Mouse (Mus musculus) cortical plate, adult 2 months (tissue): Measurements from ENCODE around the gene Ugt2a3. TPM values are rescaled to one million over a fixed set of nuclear protein-coding genes. Genes with fewer than 3 reads are reported as not detected.
"Not testable (repeated sequence)": the region's sequence is repeated elsewhere in the genome, so short reads cannot be mapped to it uniquely, and the experiment has no call there.

ENCODE experiments used
- H3K27ac ChIP-seq: fragments of 200-500 bp; 2 replicates; pipeline ENCODE4 v1.5.1; 2012; ENCODE audit warnings: low read length, control low read depth, inconsistent platforms; ENCODE audit not compliant: insufficient read depth
- H3K4me1 ChIP-seq: fragments of 200-500 bp; 2 replicates; pipeline ENCODE4 v1.6.1; 2011; ENCODE audit warnings: low read length; ENCODE audit not compliant: control insufficient read depth, insufficient read depth
- H3K4me3 ChIP-seq: fragments of 200-500 bp; 2 replicates; pipeline ENCODE4 v1.5.1; 2011; ENCODE audit warnings: mild to moderate bottlenecking, low read length, control low read depth; ENCODE audit not compliant: insufficient read depth
- CTCF ChIP-seq: fragments of 200-500 bp; IDR thresholded peaks from 2 replicates; pipeline ENCODE4 v1.5.1; 2011; ENCODE audit warnings: mild to moderate bottlenecking, control low read depth, low read length; ENCODE audit not compliant: insufficient read depth; ENCODE audit errors: extremely low read depth
- POLR2A ChIP-seq: fragments of 200-500 bp; IDR thresholded peaks from 2 replicates; pipeline ENCODE4 v1.6.1; 2011; ENCODE audit warnings: mild to moderate bottlenecking, low read length, control low read depth; ENCODE audit not compliant: insufficient read depth; ENCODE audit errors: extremely low read depth
- polyA plus RNA-seq: library from polyadenylated mRNA; depleted of rRNA; stranded (reverse); fragments of >200 nt; gene quantifications from 2 replicates; pipeline ENCODE4 v1.2.3, GENCODE M21; 2012; rRNA removed

The Ugt2a3 gene
- polyA plus RNA-seq, 1 experiment: not detected

GRCm38 (mm10) chr5:87335199-87335598 is 1.8 kb downstream of the Ugt2a3 start:
- Histone ChIP-seq H3K4me3 (no peak overlapping the region), H3K27ac (no peak overlapping the region), H3K4me1 (no peaks in the 10 kb centered on the region)
- TF ChIP-seq POLR2A (no peak), CTCF (no peak)

GRCm38 (mm10) chr5:87333584-87333983 is 3.4 kb downstream of the Ugt2a3 start:
- TF ChIP-seq POLR2A (no peak), CTCF (no peak)
- H3K4me1 ChIP-seq: no peaks in the 10 kb centered on the region

GRCm38 (mm10) chr5:87311392-87311791 is 25.6 kb downstream of the Ugt2a3 start:
- Histone ChIP-seq H3K27ac (no peak overlapping the region), H3K4me1 (no peaks in the 10 kb centered on the region), H3K4me3 (no peak overlapping the region)
- TF ChIP-seq CTCF (no peak), POLR2A (no peak)

More at GRCm38 (mm10) chr5:87333584-87333983, 3.4 kb downstream of the Ugt2a3 start:
- no peak overlapping the region for H3K4me3 ChIP-seq
- no peak overlapping the region for H3K27ac ChIP-seq

GRCm38 (mm10) chr5:87286180-87286579 is 50.8 kb downstream of the Ugt2a3 start:
- not testable (repeated sequence) for H3K4me3 ChIP-seq, H3K4me1 ChIP-seq, H3K27ac ChIP-seq

GRCm38 (mm10) chr5:87275986-87276385 is 61.0 kb downstream of the Ugt2a3 start:
- not testable (repeated sequence) for H3K4me3 ChIP-seq, H3K27ac ChIP-seq, H3K4me1 ChIP-seq

GRCm38 (mm10) chr5:87275581-87275980 is 61.4 kb downstream of the Ugt2a3 start:
- no peak for TF ChIP-seq POLR2A
- TF ChIP-seq CTCF: no peak
- no peak overlapping the region for H3K27ac ChIP-seq

More at GRCm38 (mm10) chr5:87275581-87275980, 61.4 kb downstream of the Ugt2a3 start:
- no peak overlapping the region for H3K4me3 ChIP-seq
- no peaks in the 10 kb centered on the region for H3K4me1 ChIP-seq

Other genes starting within 250 kb of the Ugt2a3 start
- not detected in 2 replicates for gene Ugt2b36, start 244.6 kb downstream of the Ugt2a3 start, polyA plus RNA-seq
- gene Ugt2b5, start 196.9 kb downstream of the Ugt2a3 start, polyA plus RNA-seq: not detected in 2 replicates
- gene Ugt2b37, start 82.4 kb downstream of the Ugt2a3 start, polyA plus RNA-seq: not detected in 2 replicates
- not detected in 2 replicates for gene Ugt2b38, start 87.0 kb upstream of the Ugt2a3 start, polyA plus RNA-seq
- gene Ugt2a2, start 145.1 kb upstream of the Ugt2a3 start, polyA plus RNA-seq: not detected in 2 replicates
- gene Gm43638, start 149.6 kb upstream of the Ugt2a3 start, polyA plus RNA-seq: not detected in 2 replicates
- not detected in 2 replicates for gene Ugt2a1, start 153.7 kb upstream of the Ugt2a3 start, polyA plus RNA-seq
- not detected in 2 replicates for gene Sult1b1, start 201.0 kb upstream of the Ugt2a3 start, polyA plus RNA-seq
- not detected in 2 replicates for gene Sult1d1, start 231.8 kb upstream of the Ugt2a3 start, polyA plus RNA-seq